Mouse (Mus musculus) ovary, postnatal 36 days (tissue): ENCODE data around the gene Irx3.

Source experiments
- DNase-seq: peaks from one replicate; pipeline ENCODE4 v3.0.0; 2022; ENCODE audit warnings: low spot score, mixed read lengths

The Irx3 gene

GRCm38 (mm10) chr8:91801241-91801811 is 541 bp downstream of the Irx3 start:
- DNase-seq: peak; percentile 73

GRCm38 (mm10) chr8:91800523-91801240 is 1.2 kb downstream of the Irx3 start:
- DNase-seq: peak; percentile 39

- peak; percentile 31 for DNase-seq
Measured at GRCm38 (mm10) chr8:91799681-91800522, 2.0 kb downstream of the Irx3 start.

- no peak for DNase-seq
Measured at GRCm38 (mm10) chr8:91799016-91799581, 2.8 kb downstream of the Irx3 start.

GRCm38 (mm10) chr8:91797626-91798271 is 4.1 kb downstream of the Irx3 start:
- peak; percentile 71 for DNase-seq

GRCm38 (mm10) chr8:91793846-91794245 is 8.0 kb downstream of the Irx3 start:
- no peak for DNase-seq

- no peak for DNase-seq
Measured at GRCm38 (mm10) chr8:91787194-91787895, 14.5 kb downstream of the Irx3 start.

GRCm38 (mm10) chr8:91782940-91783339 is 18.9 kb downstream of the Irx3 start:
- DNase-seq: no peak

- DNase-seq: no peak
Measured at GRCm38 (mm10) chr8:91782201-91782600, 19.7 kb downstream of the Irx3 start.

GRCm38 (mm10) chr8:91780648-91781047 is 21.2 kb downstream of the Irx3 start:
- DNase-seq: no peak

GRCm38 (mm10) chr8:91768857-91769256 is 33.0 kb downstream of the Irx3 start:
- DNase-seq: no peak

- no peak for DNase-seq
Measured at GRCm38 (mm10) chr8:91765411-91766034, 36.3 kb downstream of the Irx3 start.

- no peak for DNase-seq
Measured at GRCm38 (mm10) chr8:91755566-91755965, 46.3 kb downstream of the Irx3 start.

GRCm38 (mm10) chr8:91755062-91755461 is 46.8 kb downstream of the Irx3 start:
- DNase-seq: no peak

- DNase-seq: no peak
Measured at GRCm38 (mm10) chr8:91750794-91751125, 51.1 kb downstream of the Irx3 start.

GRCm38 (mm10) chr8:91750096-91750793 is 51.6 kb downstream of the Irx3 start:
- DNase-seq: no peak

GRCm38 (mm10) chr8:91749412-91749811 is 52.5 kb downstream of the Irx3 start:
- no peak for DNase-seq
